ENCODE assay signal across 8 mouse cellular contexts in the genomic region with DNA sequence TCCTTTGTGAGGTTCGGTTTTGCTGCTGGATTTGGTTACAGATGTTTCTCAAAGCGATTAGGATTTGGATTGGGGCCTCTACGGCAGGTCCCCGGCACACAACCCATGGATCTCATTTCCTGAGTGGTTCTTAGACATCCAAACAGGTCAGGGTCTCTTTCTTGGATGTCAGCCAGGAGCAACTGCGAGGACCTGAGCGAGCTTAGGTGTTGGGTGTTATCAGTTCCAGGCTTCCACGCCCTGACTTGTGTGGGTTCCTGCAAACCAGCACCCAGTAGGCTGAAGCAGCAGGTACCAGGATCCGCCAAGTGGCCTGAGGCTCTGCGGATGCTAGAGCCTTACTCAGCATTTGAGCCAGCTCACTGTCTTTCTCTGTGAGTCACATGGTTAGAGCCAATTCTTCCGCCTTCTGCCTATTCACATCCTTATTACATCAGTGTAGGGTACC.
A peak's percentile ranks its signal among the peaks of the same experiment; 100 is the strongest.
DNase-seq lines count a peak whose midpoint lies in the region; ATAC-seq lines count a peak whose summit lies in the region.

No protein-coding gene starts in this region.

- ATAC-seq in embryonic facial prominence, embryonic 13.5 days (ENCODE audit: insufficient number of reproducible peaks, insufficient read depth, low FRiP score, low TSS enrichment, low read depth): no peak
- ATAC-seq in hindbrain, embryonic 11.5 days (ENCODE audit: low FRiP score): no peak
- no peak for ATAC-seq in liver, embryonic 11.5 days (replicated peaks; ENCODE audit: low FRiP score)

- H3K36me3 ChIP-seq in embryonic facial prominence, embryonic 13.5 days: no peaks in the 10 kb centered on the region
- no peaks in the 10 kb centered on the region for H3K36me3 ChIP-seq in hindbrain, embryonic 11.5 days (ENCODE audit: control insufficient read depth, insufficient read depth, low read length)
- no peaks in the 10 kb centered on the region for H3K36me3 ChIP-seq in liver, embryonic 11.5 days (ENCODE audit: control insufficient read depth, insufficient read depth, low read length)

- WGBS in embryonic facial prominence, embryonic 13.5 days: 18% methylated on average over 10 of the region's 10 CpGs
- 37% methylated on average over 10 of the region's 10 CpGs for WGBS in hindbrain, embryonic 11.5 days
- WGBS in liver, embryonic 11.5 days: 28% methylated on average over 10 of the region's 10 CpGs

- peaks cover 4% of the 10 kb centered on the region for H3K4me1 ChIP-seq in embryonic facial prominence, embryonic 13.5 days
- no peaks in the 10 kb centered on the region for H3K4me1 ChIP-seq in hindbrain, embryonic 11.5 days (replicated peaks; ENCODE audit: control insufficient read depth, insufficient read depth, low read length)
- peaks cover 5% of the 10 kb centered on the region; the same call in 1 of the 2 replicates for H3K4me1 ChIP-seq in liver, embryonic 11.5 days (replicated peaks; ENCODE audit: control insufficient read depth, insufficient read depth, low read length)

- H3K4me2 ChIP-seq in embryonic facial prominence, embryonic 13.5 days: peak overlapping the region; percentile 77
- peak overlapping the region; percentile 35 for H3K4me2 ChIP-seq in hindbrain, embryonic 11.5 days (replicated peaks; ENCODE audit: low read depth, low read length)
- H3K4me2 ChIP-seq in liver, embryonic 11.5 days: peak overlapping the region; percentile 78

- H3K9ac ChIP-seq in embryonic facial prominence, embryonic 13.5 days: peak overlapping the region; percentile 72
- H3K9ac ChIP-seq in hindbrain, embryonic 11.5 days (ENCODE audit: low read depth, low read length): no peak overlapping the region
- H3K9ac ChIP-seq in liver, embryonic 11.5 days (ENCODE audit: low read depth, low read length): peak overlapping the region; percentile 60

- no peaks in the 10 kb centered on the region for H3K27me3 ChIP-seq in embryonic facial prominence, embryonic 13.5 days
- no peaks in the 10 kb centered on the region for H3K27me3 ChIP-seq in hindbrain, embryonic 11.5 days (ENCODE audit: control insufficient read depth, insufficient read depth, low read length)
- H3K27me3 ChIP-seq in liver, embryonic 11.5 days (replicated peaks; ENCODE audit: control insufficient read depth, insufficient read depth, low read length): no peaks in the 10 kb centered on the region

- H3K9me3 ChIP-seq in embryonic facial prominence, embryonic 13.5 days: no peaks in the 10 kb centered on the region
- H3K9me3 ChIP-seq in hindbrain, embryonic 11.5 days (ENCODE audit: control insufficient read depth, low read length): no peaks in the 10 kb centered on the region
- no peaks in the 10 kb centered on the region for H3K9me3 ChIP-seq in liver, embryonic 11.5 days (ENCODE audit: control insufficient read depth, low read length)

- no peak overlapping the region for H3K27ac ChIP-seq in embryonic facial prominence, embryonic 13.5 days
- H3K27ac ChIP-seq in hindbrain, embryonic 11.5 days (ENCODE audit: low read depth, low read length): no peak overlapping the region
- no peak overlapping the region for H3K27ac ChIP-seq in liver, embryonic 11.5 days (ENCODE audit: low read depth, low read length)

- H3K4me3 ChIP-seq in embryonic facial prominence, embryonic 13.5 days: peak overlapping the region; percentile 48
- H3K4me3 ChIP-seq in hindbrain, embryonic 11.5 days (ENCODE audit: low read depth, low read length): 0 out of 2 replicates have a peak overlapping the region, but pooled peaks have one; percentile 2
- peak overlapping the region; percentile 52 for H3K4me3 ChIP-seq in liver, embryonic 11.5 days (ENCODE audit: low read depth, low read length)

- DNase-seq in cerebellum, adult 11 months: peak; percentile 8
- no peak for DNase-seq in cerebellum, postnatal 4 days (ENCODE audit: low spot score in 2 of 2)
- peak; percentile 29 for DNase-seq in NIH3T3 (ENCODE audit: low read depth)
- DNase-seq in hindbrain, embryonic 11.5 days (ENCODE audit: low spot score): peak; percentile 21
- peak; percentile 39 for DNase-seq in liver, embryonic 11.5 days (ENCODE audit: low spot score)
- DNase-seq in neural tube, embryonic 10.5 days (ENCODE audit: extremely low spot score, low spot score): peak; percentile 33
- DNase-seq in yolk sac, embryonic 10.5 days (ENCODE audit: low spot score): peak; percentile 26

Comparison
In these comparisons a context has a peak if more than half of its experiments do, and no peak if none do; other contexts are left out.
1. DNase-seq: peak in cerebellum, adult 11 months (single experiment), NIH3T3 (single experiment), hindbrain, embryonic 11.5 days (single experiment), liver, embryonic 11.5 days (single experiment), neural tube, embryonic 10.5 days (single experiment) and yolk sac, embryonic 10.5 days (single experiment); none in cerebellum, postnatal 4 days (0 of 2).
2. H3K4me3 ChIP-seq: peak in every context shown above with its lines; median percentile 52 in liver, embryonic 11.5 days; 48 in embryonic facial prominence, embryonic 13.5 days; 2 in hindbrain, embryonic 11.5 days.
3. Peak in every context shown above with its lines, with median percentiles within 50 percentile points of each other: H3K4me2 ChIP-seq.